Mouse (Mus musculus): ENCODE measurements at regions not wholly inside any gene's neighbourhood (a gene's known extent, or its start where the extent isn't known, plus 50 kb on each side); places are given as distances from the start of the nearest gene placed in this dataset.
A peak's percentile ranks its signal among the peaks of the same experiment; 100 is the strongest.

GRCm38 (mm10) chr8:127662776-127663499, 599.2 kb downstream of the Pard3 start:
- no peak for ATAC-seq (replicated peaks; ENCODE audit: low read depth, poor library complexity, severe bottlenecking)

GRCm38 (mm10) chr8:127666606-127667005, 602.9 kb downstream of the Pard3 start:
- no peak for ATAC-seq (replicated peaks; ENCODE audit: low read depth, poor library complexity, severe bottlenecking)

- ATAC-seq (replicated peaks; ENCODE audit: low read depth, poor library complexity, severe bottlenecking): no peak
These were observed 605.3 kb downstream of the Pard3 start for GRCm38 (mm10) chr8:127668991-127669390.

- no peak for ATAC-seq (replicated peaks; ENCODE audit: low read depth, poor library complexity, severe bottlenecking)
These were observed 610.4 kb downstream of the Pard3 start for GRCm38 (mm10) chr8:127674063-127674462.

- no peak for ATAC-seq (replicated peaks; ENCODE audit: low read depth, poor library complexity, severe bottlenecking)
These were observed 611.7 kb downstream of the Pard3 start for GRCm38 (mm10) chr8:127675377-127675776.

GRCm38 (mm10) chr8:127680205-127680604, 616.5 kb downstream of the Pard3 start:
- peak; percentile 47; the same call in 1 of the 2 replicates for ATAC-seq (replicated peaks; ENCODE audit: low read depth, poor library complexity, severe bottlenecking)

- ATAC-seq (replicated peaks; ENCODE audit: low read depth, poor library complexity, severe bottlenecking): no peak
These were observed 620.5 kb downstream of the Pard3 start for GRCm38 (mm10) chr8:127684213-127684612.

GRCm38 (mm10) chr8:127690792-127691191, 627.1 kb downstream of the Pard3 start:
- no peak for ATAC-seq (replicated peaks; ENCODE audit: low read depth, poor library complexity, severe bottlenecking)

GRCm38 (mm10) chr8:127698404-127698803, 634.7 kb downstream of the Pard3 start:
- no peak for ATAC-seq (replicated peaks; ENCODE audit: low read depth, poor library complexity, severe bottlenecking)

- no peak for ATAC-seq (replicated peaks; ENCODE audit: low read depth, poor library complexity, severe bottlenecking)
These were observed 640.7 kb downstream of the Pard3 start for GRCm38 (mm10) chr8:127704406-127704805.

- ATAC-seq (replicated peaks; ENCODE audit: low read depth, poor library complexity, severe bottlenecking): no peak
These were observed 642.5 kb downstream of the Pard3 start for GRCm38 (mm10) chr8:127706051-127706835.

- peak; percentile 83 for ATAC-seq (replicated peaks; ENCODE audit: low read depth, poor library complexity, severe bottlenecking)
These were observed 645.7 kb downstream of the Pard3 start for GRCm38 (mm10) chr8:127709439-127709838.

- ATAC-seq (replicated peaks; ENCODE audit: low read depth, poor library complexity, severe bottlenecking): no peak
These were observed 643.3 kb upstream of the Nrp1 start for GRCm38 (mm10) chr8:127715097-127715496.

- no peak for ATAC-seq (replicated peaks; ENCODE audit: low read depth, poor library complexity, severe bottlenecking)
These were observed 640.4 kb upstream of the Nrp1 start for GRCm38 (mm10) chr8:127717969-127718368.

- ATAC-seq (replicated peaks; ENCODE audit: low read depth, poor library complexity, severe bottlenecking): no peak
These were observed 638.5 kb upstream of the Nrp1 start for GRCm38 (mm10) chr8:127719881-127720280.

- ATAC-seq (replicated peaks; ENCODE audit: low read depth, poor library complexity, severe bottlenecking): no peak
These were observed 637.7 kb upstream of the Nrp1 start for GRCm38 (mm10) chr8:127720593-127721290.

GRCm38 (mm10) chr8:127721624-127722023, 636.8 kb upstream of the Nrp1 start:
- ATAC-seq (replicated peaks; ENCODE audit: low read depth, poor library complexity, severe bottlenecking): no peak

GRCm38 (mm10) chr8:127734059-127734458, 624.3 kb upstream of the Nrp1 start:
- ATAC-seq (replicated peaks; ENCODE audit: low read depth, poor library complexity, severe bottlenecking): no peak

- no peak for ATAC-seq (replicated peaks; ENCODE audit: low read depth, poor library complexity, severe bottlenecking)
These were observed 616.2 kb upstream of the Nrp1 start for GRCm38 (mm10) chr8:127742236-127742635.

- no peak for ATAC-seq (replicated peaks; ENCODE audit: low read depth, poor library complexity, severe bottlenecking)
These were observed 613.2 kb upstream of the Nrp1 start for GRCm38 (mm10) chr8:127745221-127745620.

- ATAC-seq (replicated peaks; ENCODE audit: low read depth, poor library complexity, severe bottlenecking): peak; percentile 92
These were observed 611.9 kb upstream of the Nrp1 start for GRCm38 (mm10) chr8:127746456-127746855.
